Mouse (Mus musculus): ENCODE data around the gene Slc16a10.

Gene Slc16a10

GRCm38 (mm10) chr10:40065357-40065756, 76.7 kb downstream of the Slc16a10 start:
- no peak for DNase-seq

- DNase-seq: no peak
Observed at GRCm38 (mm10) chr10:40063291-40063890, 78.7 kb downstream of the Slc16a10 start.

- DNase-seq: no peak
Observed at GRCm38 (mm10) chr10:40062812-40063211, 79.2 kb downstream of the Slc16a10 start.

- DNase-seq: no peak
Observed at GRCm38 (mm10) chr10:40061926-40062325, 80.1 kb downstream of the Slc16a10 start.

- DNase-seq: no peak
Observed at GRCm38 (mm10) chr10:40058786-40059120, 83.3 kb downstream of the Slc16a10 start.

- no peak for DNase-seq
Observed at GRCm38 (mm10) chr10:40058062-40058785, 83.8 kb downstream of the Slc16a10 start.

- DNase-seq: no peak
Observed at GRCm38 (mm10) chr10:40057615-40058014, 84.4 kb downstream of the Slc16a10 start.

- no peak for DNase-seq
Observed at GRCm38 (mm10) chr10:40054455-40054854, 87.6 kb downstream of the Slc16a10 start.

GRCm38 (mm10) chr10:40053896-40054295, 88.2 kb downstream of the Slc16a10 start:
- DNase-seq: no peak

- DNase-seq: peak; percentile 15
Observed at GRCm38 (mm10) chr10:40053257-40053895, 88.7 kb downstream of the Slc16a10 start.

- no peak for DNase-seq
Observed at GRCm38 (mm10) chr10:40051997-40052396, 90.1 kb downstream of the Slc16a10 start.

- DNase-seq: no peak
Observed at GRCm38 (mm10) chr10:40050763-40051162, 91.3 kb downstream of the Slc16a10 start.

GRCm38 (mm10) chr10:40041339-40041738, 100.7 kb downstream of the Slc16a10 start:
- no peak for DNase-seq

GRCm38 (mm10) chr10:40036686-40037560, 105.1 kb downstream of the Slc16a10 start:
- no peak for DNase-seq

GRCm38 (mm10) chr10:40034956-40035355, 107.1 kb downstream of the Slc16a10 start:
- no peak for DNase-seq

- DNase-seq: no peak
Observed at GRCm38 (mm10) chr10:40032897-40033296, 109.2 kb downstream of the Slc16a10 start.

GRCm38 (mm10) chr10:40030716-40031115, 111.3 kb downstream of the Slc16a10 start:
- DNase-seq: no peak

- no peak for DNase-seq
Observed at GRCm38 (mm10) chr10:40029610-40030009, 112.4 kb downstream of the Slc16a10 start.

GRCm38 (mm10) chr10:40028091-40028490, 114.0 kb downstream of the Slc16a10 start:
- no peak for DNase-seq

GRCm38 (mm10) chr10:40026546-40026945, 115.5 kb downstream of the Slc16a10 start:
- DNase-seq: no peak

GRCm38 (mm10) chr10:40025560-40025959, 116.5 kb downstream of the Slc16a10 start:
- DNase-seq: no peak

GRCm38 (mm10) chr10:40024554-40025428, 117.3 kb downstream of the Slc16a10 start, which contains the start of gene Mfsd4b1:
TSS of gene Mfsd4b1 (minus strand) at chr10:40025268.
- DNase-seq: peak; percentile 83

Measured in cerebellum, adult 11 months (tissue).